Mouse (Mus musculus) MEL (cell line): ENCODE results near the gene Abl1. TPM values are rescaled to one million over a fixed set of nuclear protein-coding genes. Genes with fewer than 3 reads are reported as not detected.

ENCODE experiments used
- DNase-seq: peaks from one replicate; pipeline ENCODE4 v3.0.0; 2011; ENCODE audit warnings: low read depth, low spot score
- H3K27ac ChIP-seq: 2 replicates; pipeline ENCODE4 v1.5.1; 2012; ENCODE audit warnings: low read depth, mild to moderate bottlenecking, control low read depth, low read length, moderate library complexity; ENCODE audit not compliant: control insufficient read depth
- H3K27me3 ChIP-seq, 2 experiments: fragments of 150-350 bp in 1 of 2; sonication (generic) in 1 of 2; 2 replicates each; pipeline ENCODE4 v1.6.1; 2012; ENCODE audit warnings: low read length in 2 of 2, mild to moderate bottlenecking in 2 of 2, improper control_type of control experiment in 1 of 2, moderate library complexity in 1 of 2; ENCODE audit not compliant: insufficient read depth in 2 of 2, control insufficient read depth in 1 of 2
- H3K36me3 ChIP-seq, 2 experiments: 2 replicates each; pipeline ENCODE4 v1.6.1; 2012 to 2014; ENCODE audit warnings: low read length in 2 of 2, improper control_type of control experiment in 1 of 2, inconsistent platforms in 1 of 2, mild to moderate bottlenecking in 1 of 2; ENCODE audit not compliant: insufficient read depth in 2 of 2, control insufficient read depth in 1 of 2
- H3K4me1 ChIP-seq, 2 experiments: fragments of 150-350 bp in 1 of 2; sonication (generic) in 1 of 2; 2 replicates each; pipeline ENCODE4 v1.6.1; 2012; ENCODE audit warnings: low read length in 2 of 2, improper control_type of control experiment in 1 of 2, mild to moderate bottlenecking in 1 of 2; ENCODE audit not compliant: insufficient read depth in 2 of 2, control insufficient read depth in 1 of 2
- H3K4me3 ChIP-seq, 2 experiments: fragments of 150-350 bp in 1 of 2; sonication (generic) in 1 of 2; 2 replicates each; pipeline ENCODE4 v1.5.1; 2012; ENCODE audit warnings: low read depth in 2 of 2, low read length in 2 of 2, mild to moderate bottlenecking in 2 of 2, moderate library complexity in 2 of 2, control low read depth in 1 of 2, improper control_type of control experiment in 1 of 2; ENCODE audit not compliant: control insufficient read depth in 1 of 2, insufficient read depth in 1 of 2
- H3K79me2 ChIP-seq: 2 replicates; pipeline ENCODE4 v1.6.1; 2012; ENCODE audit warnings: mild to moderate bottlenecking, low read length, moderate library complexity; ENCODE audit not compliant: control insufficient read depth, poor library complexity, insufficient read depth
- H3K9ac ChIP-seq: 2 replicates; pipeline ENCODE4 v1.6.1; 2012; ENCODE audit warnings: low read depth, mild to moderate bottlenecking, control low read depth, low read length, moderate library complexity; ENCODE audit not compliant: control insufficient read depth, poor library complexity, severe bottlenecking
- H3K9me3 ChIP-seq: fragments of 150-350 bp; sonication (generic); replicated peaks from 2 replicates; pipeline ENCODE4 v1.6.1; 2012; ENCODE audit warnings: mild to moderate bottlenecking, low read length, improper control_type of control experiment, moderate library complexity; ENCODE audit not compliant: insufficient read depth
- CHD1 ChIP-seq: IDR thresholded peaks from 2 replicates; pipeline ENCODE4 v1.6.1; 2012; ENCODE audit warnings: low read depth, mild to moderate bottlenecking, inconsistent platforms, low read length, improper control_type of control experiment
- CHD2 ChIP-seq: IDR thresholded peaks from 2 replicates; pipeline ENCODE4 v1.6.1; 2011; ENCODE audit warnings: low read length, improper control_type of control experiment
- CTCF ChIP-seq, 3 experiments: IDR thresholded peaks in 2 of 3; conservative IDR thresholded peaks in 1 of 3; 2 replicates each; pipeline ENCODE4 v1.5.1; 2011 to 2012; ENCODE audit warnings: low read length in 3 of 3, low read depth in 2 of 3, mild to moderate bottlenecking in 2 of 3, improper control_type of control experiment in 1 of 3, inconsistent platforms in 1 of 3, mixed read lengths in 1 of 3, moderate library complexity in 1 of 3; ENCODE audit not compliant: control insufficient read depth in 1 of 3, insufficient read depth in 1 of 3, poor library complexity in 1 of 3, severe bottlenecking in 1 of 3
- EP300 ChIP-seq, 2 experiments: IDR thresholded peaks; 2 replicates each; pipeline ENCODE4 v1.6.1; 2011; ENCODE audit warnings: improper control_type of control experiment in 2 of 2, low read length in 2 of 2, low read depth in 1 of 2, mild to moderate bottlenecking in 1 of 2
- GABPA ChIP-seq: IDR thresholded peaks from 2 replicates; pipeline ENCODE4 v1.6.1; 2012; ENCODE audit warnings: low read depth, mild to moderate bottlenecking, inconsistent platforms, low read length, improper control_type of control experiment, moderate library complexity
- GATA1 ChIP-seq: IDR thresholded peaks from 2 replicates; pipeline ENCODE4 v1.6.1; 2011; ENCODE audit warnings: low read depth, low read length, improper control_type of control experiment
- HCFC1 ChIP-seq: IDR thresholded peaks from 2 replicates; pipeline ENCODE4 v1.6.1; 2012; ENCODE audit warnings: low read depth, mild to moderate bottlenecking, inconsistent platforms, low read length, improper control_type of control experiment, moderate library complexity
- JUND ChIP-seq: IDR thresholded peaks from 2 replicates; pipeline ENCODE4 v1.6.1; 2011; ENCODE audit warnings: low read depth, mild to moderate bottlenecking, improper control_type of control experiment, low read length
- KAT2A ChIP-seq: conservative IDR thresholded peaks from 2 replicates; pipeline ENCODE4 v1.6.1; 2012; ENCODE audit warnings: low read depth, low read length, improper control_type of control experiment, inconsistent platforms
- MAFK ChIP-seq: IDR thresholded peaks from 2 replicates; pipeline ENCODE4 v1.6.1; 2011; ENCODE audit warnings: low read depth, mild to moderate bottlenecking, low read length, improper control_type of control experiment, borderline replicate concordance
- MAX ChIP-seq: IDR thresholded peaks from 2 replicates; pipeline ENCODE4 v1.6.1; 2011; ENCODE audit warnings: low read length, improper control_type of control experiment
- MEF2A ChIP-seq: IDR thresholded peaks from 2 replicates; pipeline ENCODE4 v1.6.1; 2014; ENCODE audit warnings: low read depth, mild to moderate bottlenecking, inconsistent platforms, low read length, improper control_type of control experiment; ENCODE audit not compliant: poor library complexity, insufficient replicate concordance, severe bottlenecking; ENCODE audit errors: extremely low read depth
- MXI1 ChIP-seq: IDR thresholded peaks from 2 replicates; pipeline ENCODE4 v1.6.1; 2011; ENCODE audit warnings: mild to moderate bottlenecking, low read depth, low read length, improper control_type of control experiment
- POLR2AphosphoS5 ChIP-seq: IDR thresholded peaks from 2 replicates; pipeline ENCODE4 v1.6.1; 2012; ENCODE audit warnings: low read depth, borderline replicate concordance, mild to moderate bottlenecking, inconsistent platforms, low read length, moderate library complexity, mixed read lengths
- RAD21 ChIP-seq: IDR thresholded peaks from 2 replicates; pipeline ENCODE4 v1.6.1; 2011; ENCODE audit warnings: mild to moderate bottlenecking, low read depth, low read length, improper control_type of control experiment
- SIN3A ChIP-seq: IDR thresholded peaks from 2 replicates; pipeline ENCODE4 v1.6.1; 2012; ENCODE audit warnings: low read length, improper control_type of control experiment, inconsistent platforms
- SMC3 ChIP-seq: IDR thresholded peaks from 2 replicates; pipeline ENCODE4 v1.6.1; 2011; ENCODE audit warnings: low read depth, low read length, improper control_type of control experiment
- TAL1 ChIP-seq: IDR thresholded peaks from 2 replicates; pipeline ENCODE4 v1.6.1; 2012; ENCODE audit warnings: mild to moderate bottlenecking, inconsistent platforms, low read length, moderate library complexity, mixed read lengths
- TBP ChIP-seq: IDR thresholded peaks from 2 replicates; pipeline ENCODE4 v1.8.0; 2011; ENCODE audit warnings: low read depth, low read length, improper control_type of control experiment
- USF2 ChIP-seq, 2 experiments: IDR thresholded peaks; 2 replicates each; pipeline ENCODE4 v1.6.1; 2011 to 2012; ENCODE audit warnings: improper control_type of control experiment in 2 of 2, low read length in 2 of 2, borderline replicate concordance in 1 of 2, inconsistent platforms in 1 of 2, low read depth in 1 of 2, mild to moderate bottlenecking in 1 of 2; ENCODE audit not compliant: insufficient read depth in 1 of 2
- ZKSCAN1 ChIP-seq: IDR thresholded peaks from 2 replicates; pipeline ENCODE4 v1.6.1; 2012; ENCODE audit warnings: low read depth, mild to moderate bottlenecking, inconsistent platforms, low read length, improper control_type of control experiment, moderate library complexity
- polyA plus RNA-seq, 2 experiments: library from polyadenylated mRNA; stranded (reverse) in 1 of 2; unstranded in 1 of 2; fragments of >175 nt in 1 of 2; fragments of >200 nt in 1 of 2; gene quantifications; 2 replicates each; pipeline versions ENCODE4 v1.2.1 to v1.2.4; 2012; ENCODE audit warnings: low replicate concordance in 2 of 2, low read depth in 1 of 2; ENCODE audit not compliant: insufficient read length in 2 of 2, insufficient read depth in 1 of 2, missing spikeins in 1 of 2
- total RNA-seq: library from RNA; depleted of rRNA; stranded (reverse); fragments of 300-350 nt; gene quantifications from 2 replicates; pipeline ENCODE4 v1.2.3, GENCODE M21; 2012

Gene Abl1
- total and polyA plus RNA-seq, 3 experiments: 21.3 to 47.1 TPM; not detected in 1

GRCm38 (mm10) chr2:31639901-31640608, 48.1 kb upstream of the Abl1 start, which contains the start of gene Prdm12:
Gene Prdm12, plus strand, starts transcription at chr2:31640037.
- no peak within 1 kb of the TSS for H3K27ac ChIP-seq
- DNase-seq: no peak
- no peaks in the 10 kb centered on the region for H3K4me1 ChIP-seq
- no peak for TF ChIP-seq USF2 (IDR thresholded peaks at IDR 0.05; ENCODE audit: borderline replicate concordance in 1 of 2, insufficient read depth in 1 of 2, low read depth in 1 of 2, low read length in 2 of 2)
- no peak for TF ChIP-seq GABPA
- TF ChIP-seq ZKSCAN1: no peak
- TF ChIP-seq GATA1: no peak
- no peak within 1 kb of the TSS for H3K9ac ChIP-seq
- no peaks in the 10 kb centered on the region for H3K79me2 ChIP-seq
- H3K27me3 ChIP-seq: no peaks in the 10 kb centered on the region
- H3K9me3 ChIP-seq: no peaks in the 10 kb centered on the region
- no peak within 1 kb of the TSS for H3K4me3 ChIP-seq
- H3K36me3 ChIP-seq: no peaks in the 10 kb centered on the region

- Histone ChIP-seq H3K4me1 (no peaks in the 10 kb centered on the region), H3K27me3 (peaks cover 0 to 2% of the 10 kb centered on the region in 2 experiments; a peak in 1 of 4 replicates), H3K9me3 (no peaks in the 10 kb centered on the region), H3K36me3 (no peaks in the 10 kb centered on the region), H3K79me2 (no peaks in the 10 kb centered on the region), H3K4me3 (no peak overlapping the region), H3K27ac (no peak overlapping the region), H3K9ac (no peak overlapping the region)
- DNase-seq: no peak
- TF ChIP-seq CHD1 (no peak), TAL1 (no peak), MXI1 (no peak)
These were observed 47.3 kb upstream of the Abl1 start for GRCm38 (mm10) chr2:31640609-31641507.

GRCm38 (mm10) chr2:31641508-31641830, 46.7 kb upstream of the Abl1 start:
- H3K9ac ChIP-seq: no peak overlapping the region
- no peaks in the 10 kb centered on the region for H3K36me3 ChIP-seq
- H3K4me3 ChIP-seq: no peak overlapping the region
- H3K79me2 ChIP-seq: no peaks in the 10 kb centered on the region
- TF ChIP-seq MAFK: no peak
- TF ChIP-seq KAT2A: no peak
- TF ChIP-seq SMC3: no peak
- no peak for TF ChIP-seq HCFC1
- no peak for TF ChIP-seq SIN3A
- no peak for TF ChIP-seq MAX
- no peak for TF ChIP-seq CTCF (IDR thresholded peaks at IDR 0.05 in 2 of 3, conservative IDR thresholded peaks at IDR 0.05 in 1 of 3; ENCODE audit: control insufficient read depth in 1 of 3, insufficient read depth in 1 of 3, low read depth in 2 of 3, low read length in 3 of 3, poor library complexity in 1 of 3, severe bottlenecking in 1 of 3)
- TF ChIP-seq TBP: no peak
- no peak for TF ChIP-seq RAD21
- TF ChIP-seq CHD2: no peak
- TF ChIP-seq MXI1: no peak
- no peak for TF ChIP-seq POLR2AphosphoS5
- TF ChIP-seq TAL1: no peak
- no peak for TF ChIP-seq ZKSCAN1
- no peak for TF ChIP-seq JUND
- TF ChIP-seq MEF2A: no peak
- no peak for TF ChIP-seq EP300 (IDR thresholded peaks at IDR 0.05; ENCODE audit: low read depth in 1 of 2, low read length in 2 of 2)
- TF ChIP-seq, all 39 proteins: peak for 0
- Histone ChIP-seq H3K9me3 (no peaks in the 10 kb centered on the region), H3K27ac (no peak overlapping the region), H3K27me3 (peaks cover 0 to 6% of the 10 kb centered on the region in 2 experiments; a peak in 1 of 4 replicates), H3K4me1 (no peaks in the 10 kb centered on the region)
- no peak for DNase-seq
